Mouse (Mus musculus) forebrain, embryonic 14.5 days (tissue): ENCODE measurements around the gene Ttc33. TPM values are rescaled to one million over a fixed set of nuclear protein-coding genes. Genes with fewer than 3 reads are reported as not detected.

Experiments
- ATAC-seq: fragments of 200-750 bp; cut with Nextera tagmentation; 2 replicates; pipeline ENCODE4 v1.8.0; 2017; ENCODE audit warnings: mild to moderate bottlenecking, moderate library complexity
- DNase-seq: peaks from one replicate; pipeline ENCODE4 v3.0.0-alpha.2; 2015; ENCODE audit warnings: low spot score
- H3K27ac ChIP-seq: fragments of 300-500 bp; sonication (generic); 2 replicates; pipeline ENCODE4 v1.5.1; 2014; ENCODE audit warnings: low read depth, mild to moderate bottlenecking, control low read depth, low read length, moderate library complexity
- H3K27me3 ChIP-seq: fragments of 300-500 bp; sonication (generic); replicated peaks from 2 replicates; pipeline ENCODE4 v1.6.1; 2014; ENCODE audit warnings: low read length, control low read depth, mixed read lengths; ENCODE audit not compliant: control insufficient read depth, insufficient read depth
- H3K36me3 ChIP-seq: fragments of 300-500 bp; sonication (generic); 2 replicates; pipeline ENCODE4 v1.6.1; 2014; ENCODE audit warnings: low read length, control low read depth; ENCODE audit not compliant: control insufficient read depth, insufficient read depth
- H3K4me1 ChIP-seq: fragments of 300-500 bp; sonication (generic); 2 replicates; pipeline ENCODE4 v1.6.1; 2014; ENCODE audit warnings: antibody characterized with exemption, low read length, control low read depth; ENCODE audit not compliant: control insufficient read depth, insufficient read depth
- H3K4me2 ChIP-seq: fragments of 300-500 bp; sonication (generic); 2 replicates; pipeline ENCODE4 v1.6.1; 2014; ENCODE audit warnings: mild to moderate bottlenecking, control low read depth, low read length
- H3K4me3 ChIP-seq: fragments of 300-500 bp; sonication (generic); 2 replicates; pipeline ENCODE4 v1.5.1; 2014; ENCODE audit warnings: low read depth, low read length, control low read depth
- H3K9ac ChIP-seq: fragments of 300-500 bp; sonication (generic); 2 replicates; pipeline ENCODE4 v1.6.1; 2014; ENCODE audit warnings: mild to moderate bottlenecking, low read length, control low read depth, moderate library complexity
- H3K9me3 ChIP-seq: fragments of 300-500 bp; sonication (generic); replicated peaks from 2 replicates; pipeline ENCODE4 v1.6.1; 2016; ENCODE audit warnings: low read length, control low read depth, mixed read lengths; ENCODE audit not compliant: control insufficient read depth
- WGBS: fragments of 180-500 bp; shearing (Covaris S2); extraction: QIAGEN DNeasy Blood & Tissue Kit; methylation state at CpG from one replicate; pipeline ENCODE4 v1.1.7; 2014; 5-methylcytosine and 5-hydroxymethylcytosine counted together
- polyA plus RNA-seq: library from polyadenylated mRNA; unstranded; fragments of >200 nt; fragmentation: Nextera tagmentation; extraction: Ambion mirVana; gene quantifications from 2 replicates; pipeline ENCODE4 v1.2.1, GENCODE M21; 2014

Gene Ttc33
- polyA plus RNA-seq, 1 experiment from 2014 or later: 65.6 TPM

DNA sequence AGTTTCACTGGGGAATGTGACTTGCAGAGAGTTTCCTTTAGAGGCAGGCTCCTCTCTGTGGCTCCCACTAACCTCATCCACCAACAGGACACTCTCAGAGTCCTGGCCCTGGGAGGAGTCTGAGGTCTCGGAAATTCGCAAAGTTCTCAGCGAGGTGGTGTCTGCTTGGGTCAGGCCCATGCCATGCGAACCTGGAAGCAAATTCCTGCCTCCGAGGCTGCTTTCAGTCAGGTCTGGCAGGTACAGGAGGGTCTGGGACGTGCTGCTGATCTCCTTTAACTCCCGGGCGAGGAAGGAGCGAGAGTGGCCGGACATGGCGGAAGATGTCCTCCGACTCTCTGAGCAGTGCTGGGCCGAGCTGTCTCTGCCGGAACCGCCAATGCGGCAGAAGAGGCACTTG lies 49.3 kb downstream of the Ttc33 start:
- no peak overlapping the region for H3K27ac ChIP-seq
- ATAC-seq (no peak), DNase-seq (no peak)
- no peaks in the 10 kb centered on the region for H3K27me3 ChIP-seq
- H3K4me3 ChIP-seq: no peak overlapping the region
- H3K4me2 ChIP-seq: no peak overlapping the region
- no peak overlapping the region for H3K9ac ChIP-seq
- 91% methylated on average over 16 of the region's 16 CpGs for WGBS
- no peaks in the 10 kb centered on the region for H3K9me3 ChIP-seq
- H3K4me1 ChIP-seq: no peaks in the 10 kb centered on the region
- no peaks in the 10 kb centered on the region for H3K36me3 ChIP-seq

DNA sequence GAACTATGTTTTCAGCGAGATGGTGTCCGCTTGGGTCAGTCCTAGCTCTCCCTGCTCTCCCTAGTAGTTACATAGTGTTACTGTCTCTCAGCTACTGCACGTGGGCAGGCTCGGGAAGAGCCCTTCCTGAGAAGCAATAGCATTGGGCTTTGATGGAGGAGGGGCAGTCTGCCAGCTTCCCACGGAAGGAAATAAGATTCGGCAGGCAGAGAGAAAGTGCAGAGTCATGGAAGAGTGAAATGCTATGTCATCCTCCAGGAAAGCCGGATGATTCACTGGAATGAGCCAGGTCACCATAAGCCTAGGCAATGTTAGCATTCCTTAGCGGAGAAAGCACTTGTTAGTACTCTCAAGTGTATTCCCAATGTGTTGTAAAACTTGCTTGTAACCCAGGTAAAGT lies 50.2 kb downstream of the Ttc33 start:
- H3K4me1 ChIP-seq: no peaks in the 10 kb centered on the region
- no peak overlapping the region for H3K4me3 ChIP-seq
- H3K27ac ChIP-seq: no peak overlapping the region
- 52% methylated on average over 8 of the region's 8 CpGs for WGBS
- H3K9ac ChIP-seq: no peak overlapping the region
- ATAC-seq: no peak
- H3K4me2 ChIP-seq: no peak overlapping the region
- H3K27me3 ChIP-seq: no peaks in the 10 kb centered on the region; the same call in 1 of the 2 replicates
- no peaks in the 10 kb centered on the region for H3K9me3 ChIP-seq
- no peaks in the 10 kb centered on the region for H3K36me3 ChIP-seq
- DNase-seq: peak; percentile 10

DNA sequence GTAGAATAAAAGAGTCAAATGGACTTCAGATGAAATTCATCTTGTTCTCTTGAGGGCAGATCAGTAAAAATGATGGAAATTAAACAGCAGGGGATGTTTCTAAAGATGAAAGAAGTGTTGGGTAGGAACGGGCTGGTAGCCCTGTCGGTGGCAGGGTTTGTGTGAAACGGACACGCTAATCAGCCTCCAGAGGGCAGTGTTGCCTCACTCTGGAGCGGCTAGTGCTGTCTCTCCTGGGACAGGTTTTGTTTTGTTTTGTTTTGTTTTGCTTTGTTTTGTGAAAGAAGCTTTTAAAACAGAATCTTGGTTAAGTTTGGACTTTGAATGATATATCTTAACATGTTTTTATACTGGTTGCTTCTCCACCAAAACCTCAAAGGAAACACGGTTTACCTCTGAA lies 51.2 kb downstream of the Ttc33 start:
- peak; percentile 87 for DNase-seq
- no peak overlapping the region for H3K4me2 ChIP-seq
- ATAC-seq: peak; percentile 85
- no peaks in the 10 kb centered on the region for H3K36me3 ChIP-seq
- no peak overlapping the region for H3K4me3 ChIP-seq
- WGBS: 17% methylated on average over 6 of the region's 6 CpGs
- no peak overlapping the region for H3K27ac ChIP-seq
- H3K9me3 ChIP-seq: no peaks in the 10 kb centered on the region
- H3K4me1 ChIP-seq: no peaks in the 10 kb centered on the region
- H3K27me3 ChIP-seq: peaks cover 5% of the 10 kb centered on the region
- no peak overlapping the region for H3K9ac ChIP-seq

DNA sequence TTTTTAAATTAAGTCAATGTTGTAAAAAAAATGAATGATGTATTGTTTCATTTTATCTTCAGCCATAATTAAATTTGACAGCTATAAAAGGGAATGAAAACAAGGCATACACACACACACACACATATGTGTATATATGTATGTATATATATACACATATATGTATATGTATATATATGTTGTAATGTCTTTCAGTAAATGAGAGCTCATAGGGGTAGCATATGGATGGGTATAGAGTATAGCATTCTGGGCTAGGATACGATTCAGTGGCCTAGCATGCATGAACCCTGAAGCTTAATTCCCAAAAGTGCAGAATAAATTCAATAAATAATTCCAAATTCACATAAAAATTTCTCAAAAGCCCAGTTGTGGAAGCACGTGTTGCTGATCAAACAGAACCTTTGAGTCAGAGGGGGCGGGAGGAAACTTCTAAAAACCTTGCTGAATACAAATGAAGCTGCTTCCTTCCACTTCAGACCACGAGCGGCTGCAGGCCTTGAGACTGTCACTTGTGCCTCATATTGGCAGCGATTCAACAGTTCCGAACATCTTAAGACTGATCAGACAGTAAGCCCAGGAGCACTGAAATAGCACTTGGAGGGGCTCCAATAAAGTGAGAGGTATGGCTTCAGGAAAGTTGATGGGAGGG lies 51.8 kb downstream of the Ttc33 start:
- ATAC-seq (no peak; the same call in 1 of the 2 replicates), DNase-seq (peak; percentile 17)
- WGBS: 46% methylated on average over 7 of the region's 7 CpGs
- Histone ChIP-seq H3K36me3 (no peaks in the 10 kb centered on the region), H3K4me1 (0 out of 2 replicates have a peak, but pooled peaks cover 2% of the 10 kb centered on the region), H3K4me3 (no peak overlapping the region), H3K27ac (no peak overlapping the region), H3K4me2 (no peak overlapping the region), H3K27me3 (peaks cover 10% of the 10 kb centered on the region), H3K9ac (no peak overlapping the region), H3K9me3 (no peaks in the 10 kb centered on the region)

DNA sequence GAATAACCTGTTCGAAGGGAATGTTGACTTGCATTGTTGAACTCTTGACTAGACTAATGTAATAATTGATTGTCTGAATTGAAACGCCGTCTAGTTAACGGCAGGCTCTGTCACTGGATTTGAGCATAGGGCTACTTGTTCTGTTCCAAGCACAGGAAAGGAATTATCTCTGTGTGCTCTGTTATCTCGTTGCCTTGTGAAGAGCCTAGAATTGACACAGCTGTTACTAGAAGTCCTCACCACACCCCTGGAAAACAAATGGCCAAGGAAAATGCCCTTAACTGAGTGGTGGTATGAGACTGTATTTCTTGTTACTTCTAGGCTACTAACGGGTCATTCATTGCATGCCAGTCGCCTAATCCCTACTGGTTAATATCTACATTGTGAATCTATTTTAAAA lies 52.7 kb downstream of the Ttc33 start:
- ATAC-seq: no peak

DNA sequence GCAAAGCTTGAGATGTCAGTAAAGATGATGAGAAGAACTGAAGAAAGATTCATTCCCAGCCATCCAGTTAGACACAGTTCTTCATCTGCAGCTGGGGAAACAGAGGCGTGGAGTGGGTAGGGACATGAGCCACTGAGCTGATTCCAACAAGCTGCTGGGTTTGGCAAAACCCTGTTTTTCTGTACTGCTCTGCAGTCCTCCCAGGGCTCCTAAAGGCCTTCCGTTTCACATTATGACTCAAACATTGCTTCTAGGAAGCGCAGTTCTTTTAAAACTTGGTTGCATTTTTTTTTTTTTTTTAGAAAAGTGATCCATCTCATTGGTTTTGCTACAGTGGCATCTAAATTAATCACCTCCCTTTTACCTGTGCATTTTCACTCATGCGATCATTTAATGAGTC lies 53.2 kb downstream of the Ttc33 start:
- Histone ChIP-seq H3K9ac (no peak overlapping the region), H3K4me3 (no peak overlapping the region), H3K27ac (no peak overlapping the region), H3K4me2 (no peak overlapping the region), H3K36me3 (no peaks in the 10 kb centered on the region), H3K9me3 (no peaks in the 10 kb centered on the region), H3K27me3 (peaks cover 25% of the 10 kb centered on the region), H3K4me1 (peaks cover 11% of the 10 kb centered on the region)
- ATAC-seq (no peak), DNase-seq (no peak)
- WGBS: 87% methylated on average over 4 of the region's 4 CpGs

More for the DNA sequence above, 52.7 kb downstream of the Ttc33 start:
- Histone ChIP-seq H3K9ac (no peak overlapping the region), H3K27ac (no peak overlapping the region), H3K27me3 (peaks cover 20% of the 10 kb centered on the region), H3K9me3 (no peaks in the 10 kb centered on the region), H3K4me3 (no peak overlapping the region), H3K4me2 (no peak overlapping the region), H3K4me1 (peaks cover 10% of the 10 kb centered on the region), H3K36me3 (no peaks in the 10 kb centered on the region)
- no peak for DNase-seq
- 83% methylated on average over 7 of the region's 7 CpGs for WGBS

DNA sequence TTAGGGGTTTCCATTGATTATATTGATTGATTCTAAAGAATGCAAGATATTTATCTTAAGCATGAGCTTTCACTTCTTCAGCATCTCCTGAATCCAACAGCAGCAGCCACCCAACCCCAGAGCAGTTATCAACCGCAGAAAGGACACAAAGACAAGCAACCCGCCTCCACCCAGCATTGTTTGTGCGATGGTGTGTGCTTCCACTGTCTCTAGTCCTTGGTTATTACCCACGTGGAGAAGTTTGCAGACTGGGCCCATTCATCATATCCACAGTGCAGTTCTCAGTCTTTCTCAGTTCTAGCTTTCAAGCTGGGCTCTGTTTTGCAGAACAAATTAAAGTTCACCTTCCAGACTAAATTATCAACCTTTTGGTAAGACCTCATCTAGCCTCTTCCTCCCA lies 54.0 kb downstream of the Ttc33 start:
- Histone ChIP-seq H3K9ac (no peak overlapping the region), H3K4me1 (peaks cover 15% of the 10 kb centered on the region), H3K9me3 (no peaks in the 10 kb centered on the region), H3K4me3 (no peak overlapping the region), H3K36me3 (no peaks in the 10 kb centered on the region), H3K27me3 (peaks cover 30% of the 10 kb centered on the region), H3K4me2 (no peak overlapping the region), H3K27ac (no peak overlapping the region)
- WGBS: 72% methylated on average over 4 of the region's 4 CpGs
- no peak for DNase-seq
- ATAC-seq: no peak

DNA sequence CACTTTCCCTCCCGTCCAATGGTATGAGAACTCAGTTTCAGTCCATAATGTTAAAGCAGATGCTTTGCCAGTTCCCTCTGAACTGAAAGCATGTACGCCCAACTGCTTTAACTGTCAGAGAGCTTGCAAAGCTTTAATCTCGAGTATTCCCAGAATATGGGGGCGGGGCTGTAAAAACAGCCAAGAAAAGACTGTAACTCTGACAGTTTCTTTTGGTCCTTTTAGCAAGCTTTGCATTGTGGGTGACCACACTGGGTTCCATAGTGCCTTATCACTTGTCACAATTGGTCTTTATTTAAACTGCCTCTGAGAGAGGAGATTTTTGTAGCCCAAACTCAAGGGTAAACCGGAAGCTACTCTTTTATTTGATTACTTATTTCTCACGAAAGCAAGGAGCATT lies 54.6 kb downstream of the Ttc33 start:
- Histone ChIP-seq H3K4me1 (peaks cover 15% of the 10 kb centered on the region), H3K9ac (no peak overlapping the region), H3K36me3 (no peaks in the 10 kb centered on the region), H3K4me2 (no peak overlapping the region), H3K4me3 (no peak overlapping the region), H3K27me3 (peaks cover 34% of the 10 kb centered on the region), H3K9me3 (no peaks in the 10 kb centered on the region), H3K27ac (no peak overlapping the region)
- no peak for DNase-seq
- WGBS: 72% methylated on average over 6 of the region's 6 CpGs
- no peak for ATAC-seq

DNA sequence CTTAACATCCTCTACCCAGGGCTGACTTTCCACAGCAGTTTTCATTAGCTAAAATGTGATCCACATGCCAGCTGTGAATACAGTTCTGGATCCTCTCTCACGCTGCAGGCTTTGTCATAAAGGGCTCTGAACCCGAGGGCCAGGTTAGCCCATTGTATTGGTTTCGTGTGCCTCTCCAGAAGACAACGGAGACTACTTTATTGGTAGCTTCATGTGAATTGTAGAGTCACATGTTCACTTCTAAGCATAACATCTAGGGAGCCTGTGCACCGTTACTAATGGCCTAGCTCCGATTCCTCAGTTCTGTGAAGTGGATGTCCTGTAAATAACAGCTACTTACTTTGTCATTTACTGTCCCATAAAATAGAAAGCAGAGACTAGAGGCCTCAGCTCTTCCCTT lies 55.0 kb downstream of the Ttc33 start:
- no peak overlapping the region for H3K4me3 ChIP-seq
- WGBS: 86% methylated on average over 6 of the region's 6 CpGs
- DNase-seq (no peak), ATAC-seq (no peak)
- no peaks in the 10 kb centered on the region for H3K36me3 ChIP-seq
- no peaks in the 10 kb centered on the region for H3K9me3 ChIP-seq
- H3K4me1 ChIP-seq: peaks cover 15% of the 10 kb centered on the region
- H3K27me3 ChIP-seq: peaks cover 37% of the 10 kb centered on the region
- no peak overlapping the region for H3K9ac ChIP-seq
- H3K27ac ChIP-seq: no peak overlapping the region
- no peak overlapping the region for H3K4me2 ChIP-seq
